Mouse (Mus musculus): ENCODE data around the gene Mier1.

The Mier1 gene

DNA sequence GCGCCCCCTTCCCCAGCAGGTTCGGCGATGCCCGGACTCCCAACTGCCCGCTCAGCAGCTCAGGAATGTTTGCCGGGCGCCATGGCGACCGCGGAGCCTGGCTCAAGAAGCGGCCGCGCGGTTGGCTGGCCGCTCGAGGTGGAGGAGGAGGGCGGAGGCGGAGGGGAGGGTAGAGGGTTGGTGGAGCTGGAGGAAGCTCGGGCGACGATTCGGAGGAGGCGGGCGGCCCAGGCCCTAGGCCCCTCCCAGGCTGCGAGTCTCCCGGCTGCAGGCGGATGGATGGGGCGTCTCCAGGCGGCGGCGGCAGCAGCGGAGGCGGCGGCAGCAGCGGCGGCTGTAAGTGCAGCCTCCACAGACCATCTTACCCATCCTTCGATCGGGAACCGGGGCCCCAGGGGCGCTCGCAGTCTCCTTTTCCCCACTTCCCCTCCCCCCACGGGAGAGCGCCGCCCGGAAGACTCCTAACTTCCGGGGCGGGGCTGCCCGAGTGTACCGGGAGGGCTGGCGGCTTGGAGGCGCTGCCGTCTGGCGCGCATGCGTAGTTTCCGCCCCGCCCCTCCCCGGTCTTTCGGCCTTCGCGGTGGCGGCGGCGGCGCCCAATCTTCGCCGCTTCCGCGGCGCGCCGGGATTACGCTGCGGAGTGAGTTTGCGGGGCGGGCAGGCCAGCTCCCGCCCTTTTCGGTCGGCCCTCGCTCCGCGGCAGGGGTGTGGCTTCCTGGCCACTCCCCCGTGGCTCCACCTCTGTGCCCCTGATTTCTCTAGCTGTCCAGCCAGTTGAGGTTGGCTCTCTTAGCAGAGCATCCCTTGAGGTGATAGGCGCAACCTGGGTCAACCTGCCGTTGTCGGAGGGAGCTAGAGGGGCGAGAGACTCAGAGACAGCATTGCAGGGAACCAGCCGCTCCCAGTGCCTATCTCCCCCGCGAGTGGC, at the start of gene Mier1, which contains the start of gene Wdr78:
Mier1 (plus strand) TSS at position 207 of the 928 bp plus-strand sequence.
Wdr78 (minus strand) TSS at position 372 of the 928 bp plus-strand sequence.
- DNase-seq (ENCODE audit: low read depth, low spot score), result peak; percentile 92

DNA sequence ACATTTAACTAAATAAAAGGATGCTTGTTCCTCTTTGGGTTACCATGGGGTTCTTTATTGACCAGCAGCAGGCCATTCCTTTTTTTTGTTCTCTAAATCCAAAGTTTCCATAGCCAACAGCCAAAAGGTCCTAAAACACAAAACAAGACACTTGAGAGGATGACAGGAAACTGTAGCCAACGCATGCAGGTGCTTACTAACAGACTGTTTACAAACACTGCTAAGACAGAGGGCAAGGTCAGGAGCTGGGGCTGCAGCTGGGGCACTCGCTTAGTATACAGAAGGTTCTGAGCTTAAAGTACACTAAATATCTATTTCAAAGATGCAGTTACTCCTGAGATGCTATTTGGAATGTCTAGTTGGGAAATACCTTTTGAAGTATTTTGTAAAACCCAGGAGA, 49.8 kb upstream of the Mier1 start:
- DNase-seq (ENCODE audit: low read depth, low spot score), result no peak

DNA sequence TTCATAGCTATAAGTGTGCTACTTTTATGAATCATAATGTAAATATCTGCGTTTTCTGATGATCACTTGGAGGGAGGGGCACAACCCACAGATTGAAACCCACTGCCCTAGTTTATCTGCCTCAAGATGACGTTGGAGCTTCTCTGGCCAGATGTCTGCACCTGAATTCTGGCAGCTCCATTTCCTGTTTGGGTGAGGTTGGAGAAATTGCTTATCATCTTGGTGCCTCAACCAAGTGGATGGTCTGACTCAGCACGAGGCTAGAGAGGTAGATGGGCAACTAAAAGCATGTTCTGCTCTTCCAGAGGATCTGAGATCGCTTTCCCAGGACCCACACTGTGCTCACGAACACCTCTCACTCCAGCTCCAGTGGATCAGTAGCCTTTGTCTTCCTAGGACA, 49.2 kb upstream of the Mier1 start:
- DNase-seq (ENCODE audit: low read depth, low spot score), result no peak

DNA sequence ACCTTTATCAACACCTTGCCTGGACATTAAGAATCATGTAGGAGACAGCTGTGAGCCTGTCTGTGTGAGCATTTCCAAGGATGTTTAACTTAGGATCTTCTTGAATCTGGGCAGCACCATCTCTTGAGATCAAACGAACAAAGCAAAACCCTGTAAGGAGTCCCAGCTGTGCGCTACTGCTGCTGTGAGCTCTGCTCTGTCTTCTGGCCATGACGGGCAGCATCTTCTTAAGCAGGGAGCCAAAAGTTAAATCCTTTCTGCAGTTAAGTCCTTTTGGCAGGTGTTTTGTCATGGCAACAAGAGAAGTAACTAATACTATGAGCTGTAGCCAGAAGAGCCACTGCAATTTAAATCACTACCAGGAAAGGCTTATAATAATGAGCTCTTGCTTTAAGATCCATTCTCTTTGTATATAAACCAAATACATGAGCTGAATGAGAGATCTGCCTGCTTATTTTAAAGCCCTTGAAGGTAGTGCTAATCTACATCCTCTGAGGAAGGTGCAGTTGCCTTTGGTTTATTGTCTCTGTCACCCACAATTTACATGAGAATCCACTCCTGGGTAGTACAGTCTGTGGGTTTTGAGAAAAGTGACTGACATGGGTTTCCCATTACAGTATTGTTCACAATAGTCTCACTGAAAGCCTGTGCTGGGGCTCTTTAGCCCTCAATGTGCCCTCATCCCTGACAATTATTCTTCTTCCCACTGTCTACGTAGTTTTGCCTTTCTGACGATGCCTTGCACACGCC, 46.1 kb upstream of the Mier1 start:
- no peak for DNase-seq (ENCODE audit: low read depth, low spot score)

DNA sequence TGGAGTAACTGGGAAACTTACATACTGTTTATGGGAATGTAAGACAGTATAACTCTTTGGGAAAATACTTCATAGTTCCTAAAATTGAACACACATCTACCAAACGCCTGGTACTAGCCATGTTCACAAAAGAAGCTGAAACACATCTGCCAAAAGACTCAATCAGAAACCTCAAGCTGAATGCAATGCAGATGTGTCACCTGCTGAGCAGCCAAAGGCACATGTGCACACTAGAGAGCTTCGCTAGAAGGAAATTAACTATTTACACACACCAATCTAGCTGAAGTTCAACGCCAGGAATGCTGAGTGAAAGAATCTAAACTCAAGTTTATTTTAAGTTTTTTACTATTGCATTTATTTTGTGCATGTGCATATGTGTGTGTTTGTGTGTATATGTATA, 43.6 kb upstream of the Mier1 start:
- DNase-seq (ENCODE audit: low read depth, low spot score), result no peak

DNA sequence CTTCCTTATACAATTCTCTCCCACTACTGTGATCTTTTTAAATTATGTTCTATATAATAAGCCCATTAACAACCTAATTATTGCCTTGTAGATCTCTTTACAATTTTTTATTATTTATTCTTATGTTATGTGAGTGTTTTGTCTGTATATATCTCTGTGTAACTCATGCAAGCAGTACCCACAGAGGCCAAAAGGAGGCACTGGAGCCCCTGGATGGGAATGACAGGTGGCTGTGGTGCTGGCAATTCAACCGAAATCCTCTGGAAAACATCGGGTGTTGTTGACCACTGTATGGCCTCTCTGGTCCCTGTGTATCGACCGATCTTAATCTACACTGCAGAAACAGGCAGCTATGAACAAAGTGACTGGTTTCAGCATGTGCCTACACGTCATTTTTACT, 29.0 kb upstream of the Mier1 start:
- no peak for DNase-seq (ENCODE audit: low read depth, low spot score)

DNA sequence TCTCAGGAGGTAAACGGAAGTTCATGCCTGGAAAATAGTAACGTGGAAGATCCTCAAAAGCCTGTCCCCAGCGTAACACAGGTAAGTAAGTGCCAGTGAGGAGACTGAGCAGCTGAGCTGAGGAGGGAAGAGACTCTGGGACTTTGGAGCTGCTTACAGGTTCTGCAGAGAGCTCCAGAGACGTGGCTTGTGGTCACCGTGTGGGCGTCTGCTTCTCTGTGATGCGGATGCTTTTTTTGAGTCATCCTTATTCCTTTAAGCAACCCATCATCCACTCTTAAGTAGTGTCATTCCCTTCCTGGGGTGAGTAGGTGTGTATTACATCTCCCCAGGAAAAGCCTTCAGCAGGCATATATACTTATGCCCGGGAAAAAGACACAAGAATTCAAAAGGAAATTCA, 18.3 kb upstream of the Mier1 start:
- no peak for DNase-seq (ENCODE audit: low read depth, low spot score)

DNA sequence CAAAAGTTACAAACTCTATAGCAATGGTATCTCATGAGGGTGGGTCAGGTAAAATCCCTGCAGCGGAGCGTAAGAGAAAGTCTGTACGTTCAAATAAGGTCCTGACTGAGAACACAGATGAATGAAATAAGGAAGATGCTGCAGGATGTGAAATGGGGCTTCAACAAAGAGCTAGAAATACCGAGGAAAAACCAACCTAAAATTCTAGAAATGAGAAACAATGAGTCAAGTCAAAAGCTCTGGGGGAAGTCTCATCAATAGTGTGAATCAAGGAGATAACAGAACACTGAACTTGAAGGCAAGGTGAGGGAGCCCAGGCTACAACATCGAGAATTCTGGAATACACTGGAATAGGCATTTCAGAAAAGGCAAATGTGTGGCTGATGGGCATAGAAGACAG, 15.7 kb upstream of the Mier1 start:
- DNase-seq (ENCODE audit: low read depth, low spot score), result no peak

DNA sequence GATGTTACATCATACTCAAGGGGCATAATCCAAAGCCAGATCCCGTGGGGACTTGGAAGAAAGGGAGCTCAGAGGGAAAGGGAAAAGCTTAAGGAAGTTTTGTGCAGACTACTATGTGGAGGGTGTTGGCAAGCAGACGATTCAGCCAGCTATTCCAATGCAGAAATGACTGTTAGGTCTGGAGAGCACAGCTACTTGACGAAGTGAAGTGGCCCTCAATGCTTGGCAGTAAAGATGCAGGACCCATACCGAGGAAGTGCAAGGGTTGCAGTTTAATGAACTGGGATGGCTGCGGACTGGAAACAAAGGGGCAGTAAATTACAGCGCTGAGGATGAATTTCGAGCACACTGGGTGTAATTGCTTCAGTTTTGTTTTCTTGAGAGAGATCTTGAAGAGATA, 1.5 kb upstream of the Mier1 start:
- no peak for DNase-seq (ENCODE audit: low read depth, low spot score)

DNA sequence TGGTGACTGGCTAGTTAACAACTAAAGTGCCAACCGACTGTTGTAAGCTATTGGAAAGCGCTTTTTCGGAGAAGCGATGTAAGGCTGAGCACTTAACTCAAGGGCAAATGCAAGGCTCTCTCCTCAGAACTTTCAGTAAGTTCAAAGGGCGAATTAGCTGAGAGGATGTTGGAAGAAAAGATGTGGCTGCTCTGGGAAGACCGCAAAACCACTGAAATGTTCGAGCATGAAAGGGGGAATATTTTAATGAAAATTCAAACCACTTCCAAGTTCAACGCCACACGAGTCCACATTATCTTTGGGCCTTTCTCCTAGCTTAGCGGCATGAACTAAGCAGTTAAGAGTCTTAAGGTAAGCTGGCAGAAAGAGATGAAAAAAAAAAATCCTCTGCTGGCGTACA, 788 bp upstream of the Mier1 start:
- DNase-seq (ENCODE audit: low read depth, low spot score), result peak; percentile 71

DNA sequence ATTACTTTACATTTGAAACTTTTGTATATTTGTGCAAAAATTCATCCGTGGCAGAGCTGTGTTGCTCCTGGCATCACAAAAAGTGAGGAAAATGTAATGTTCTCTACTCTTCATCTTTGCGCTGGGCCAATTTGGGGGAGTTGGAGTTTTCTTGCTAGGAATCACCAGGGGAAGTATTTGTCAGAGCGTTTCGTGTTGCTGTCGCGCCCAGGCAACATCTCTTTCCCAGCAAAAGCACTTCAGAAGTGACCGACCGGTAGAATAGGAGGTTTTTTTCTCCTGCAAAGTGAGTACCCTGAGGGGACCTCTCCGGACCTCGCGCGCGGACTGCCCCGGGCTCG, 4.7 kb downstream of the Mier1 start:
- no peak for DNase-seq (ENCODE audit: low read depth, low spot score)

DNA sequence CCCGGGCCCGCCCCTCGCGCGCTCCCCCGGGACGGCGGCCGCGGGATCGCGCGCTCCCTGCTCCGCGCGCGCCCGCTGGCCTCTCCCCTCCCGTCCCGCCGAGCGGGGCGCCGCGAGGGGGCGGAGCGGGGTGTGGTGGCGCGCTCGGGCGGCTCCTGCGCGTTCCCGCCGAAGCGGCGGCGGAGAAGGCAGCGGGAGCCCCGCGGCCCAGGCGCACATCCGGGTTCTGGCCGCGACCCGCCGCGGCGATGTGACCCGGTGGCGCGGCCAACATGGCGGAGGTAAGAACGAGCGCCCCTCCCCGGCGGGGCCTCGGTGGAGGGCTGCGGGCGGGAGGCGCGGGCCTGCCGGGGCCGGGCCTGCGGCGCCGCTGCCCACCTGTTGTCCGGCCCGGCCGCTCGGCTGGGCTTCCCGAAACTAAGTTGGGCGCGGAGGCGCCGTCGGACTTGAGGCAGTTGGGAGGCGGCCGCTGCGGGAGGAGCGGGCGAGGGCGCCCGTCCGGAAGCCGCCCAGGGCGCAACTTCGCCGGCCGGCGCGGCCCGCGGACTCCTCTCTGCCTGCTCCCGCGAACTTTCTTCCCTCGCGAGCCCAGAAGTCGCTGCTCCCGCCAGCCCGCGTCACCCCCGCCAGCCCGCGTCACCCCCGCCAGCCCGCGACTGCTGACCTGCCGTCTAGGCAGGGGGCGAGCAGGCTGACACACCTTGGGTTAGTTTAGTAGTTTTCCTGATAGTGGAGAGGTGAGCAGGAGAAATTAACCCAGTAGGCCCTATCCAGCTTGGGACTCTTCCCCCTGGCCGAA, 5.2 kb downstream of the Mier1 start:
- peak; percentile 69 for DNase-seq (ENCODE audit: low read depth, low spot score)

DNA sequence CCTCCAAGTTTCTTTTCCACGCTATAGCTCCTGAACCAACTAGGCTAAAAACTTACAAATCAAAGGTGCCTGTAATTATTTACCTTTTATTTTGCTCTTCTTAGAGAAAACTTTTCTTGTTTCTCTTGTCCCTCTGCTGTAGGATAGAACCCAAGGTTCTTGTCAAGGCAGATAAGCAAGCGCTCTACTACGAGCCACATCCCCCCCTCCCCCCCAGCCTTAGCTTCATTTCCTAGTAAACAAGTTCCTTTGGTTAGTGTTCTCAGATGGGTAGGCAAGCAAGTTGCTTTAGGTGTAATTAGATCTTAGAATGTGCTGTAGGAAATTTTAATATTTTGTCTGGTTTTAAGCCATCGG, 5.8 kb downstream of the Mier1 start:
- DNase-seq (ENCODE audit: low read depth, low spot score), result no peak

DNA sequence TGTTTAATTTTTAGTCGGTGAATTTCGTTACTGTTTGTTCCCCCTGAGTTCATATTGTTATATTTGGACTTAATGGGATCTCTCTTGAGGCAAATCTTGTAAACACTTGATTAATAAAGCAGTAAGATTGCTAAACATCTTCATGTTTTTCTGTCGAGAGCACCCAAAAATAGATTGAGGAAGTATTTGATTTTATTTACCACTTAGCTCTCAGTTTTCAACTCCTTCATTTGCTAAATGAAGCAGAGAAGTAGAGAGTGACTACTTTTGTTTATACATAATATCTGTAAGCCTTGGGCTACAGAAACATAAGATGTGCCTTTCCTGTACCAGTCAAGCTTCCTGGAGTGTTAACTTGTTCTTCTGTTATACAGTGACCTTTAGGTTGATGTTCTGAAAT, 6.2 kb downstream of the Mier1 start:
- no peak for DNase-seq (ENCODE audit: low read depth, low spot score)

DNA sequence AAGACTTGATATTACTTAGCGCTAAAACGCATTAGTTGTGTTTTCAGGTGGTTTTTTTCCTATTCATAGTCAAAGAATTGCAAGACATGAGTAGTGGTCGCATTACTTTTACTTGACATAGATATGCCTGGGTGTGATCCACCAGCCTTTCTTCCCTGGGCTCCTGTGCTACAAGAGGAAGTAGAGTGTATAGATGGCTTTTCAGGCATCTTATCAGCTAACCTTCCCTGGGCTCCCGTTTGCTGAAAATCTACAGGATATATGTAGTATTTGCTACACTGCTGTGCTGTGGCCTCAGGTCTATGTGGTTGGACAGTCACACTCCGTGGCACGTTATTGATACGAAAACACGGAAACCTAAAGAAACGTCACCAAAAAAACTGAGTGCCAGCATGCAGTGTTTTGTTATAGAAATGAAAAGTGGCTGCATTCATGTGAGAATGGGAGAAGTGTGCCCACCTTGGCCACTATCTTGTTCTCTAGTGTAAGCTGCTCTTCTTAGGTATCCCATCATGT, 6.7 kb downstream of the Mier1 start:
- no peak for DNase-seq (ENCODE audit: low read depth, low spot score)

DNA sequence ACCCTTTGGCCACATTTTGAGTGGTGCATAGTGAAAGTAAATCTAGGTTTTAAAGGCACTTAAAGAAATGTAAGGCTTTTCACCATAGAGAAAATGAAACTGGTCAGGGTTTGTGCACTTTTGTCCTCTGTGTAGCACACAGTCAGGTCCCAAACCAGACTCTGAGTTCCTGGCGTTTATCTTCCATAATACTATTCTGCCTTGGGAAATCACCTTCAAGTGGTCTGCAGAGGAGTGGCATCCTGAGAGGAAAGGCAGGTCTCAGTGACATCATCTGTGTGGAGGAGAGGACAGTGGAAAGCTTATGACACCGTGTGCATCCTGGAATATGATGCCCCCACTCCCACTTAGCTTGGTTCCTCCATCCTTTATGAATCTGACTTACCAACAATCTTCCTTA, 8.9 kb downstream of the Mier1 start:
- DNase-seq (ENCODE audit: low read depth, low spot score), result no peak

DNA sequence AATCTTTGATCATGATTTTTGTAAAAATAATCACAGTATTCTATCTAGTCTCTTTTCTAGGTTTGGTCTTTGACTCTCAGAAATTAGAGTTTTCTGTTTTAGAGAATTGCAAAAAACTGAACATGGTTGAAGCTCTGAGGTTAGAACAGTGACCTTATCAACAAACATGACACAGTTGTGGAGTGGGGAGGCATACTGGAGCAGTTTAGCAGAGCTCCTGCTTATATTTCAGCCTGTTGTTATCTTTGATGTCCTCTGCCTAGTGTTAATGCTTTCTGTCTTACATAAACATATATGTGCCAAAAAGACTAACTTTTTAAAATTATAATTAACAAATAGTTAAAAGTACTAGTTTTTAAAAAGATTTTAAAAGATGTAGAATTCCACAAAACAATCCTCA, 9.4 kb downstream of the Mier1 start:
- DNase-seq (ENCODE audit: low read depth, low spot score), result no peak

DNA sequence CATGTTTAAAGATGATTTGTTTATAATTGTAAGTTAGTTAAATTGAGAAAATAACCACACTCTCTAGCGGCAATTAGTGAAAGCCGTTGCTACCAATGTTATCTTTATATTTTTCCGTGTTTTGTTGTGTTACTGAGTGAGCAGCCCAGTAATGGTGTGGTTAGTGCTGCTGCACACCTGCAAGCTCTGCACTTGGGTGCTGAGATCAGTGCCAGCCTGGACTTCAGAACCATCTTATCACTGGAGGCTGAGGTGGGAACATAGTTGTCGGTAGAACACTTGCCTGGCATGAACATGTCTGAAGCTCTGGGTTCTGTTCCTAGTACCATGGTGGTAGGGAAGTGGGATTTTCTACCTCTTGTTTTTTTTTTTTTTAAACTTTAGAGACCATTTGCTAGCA, 12.3 kb downstream of the Mier1 start:
- DNase-seq (ENCODE audit: low read depth, low spot score), result no peak

DNA sequence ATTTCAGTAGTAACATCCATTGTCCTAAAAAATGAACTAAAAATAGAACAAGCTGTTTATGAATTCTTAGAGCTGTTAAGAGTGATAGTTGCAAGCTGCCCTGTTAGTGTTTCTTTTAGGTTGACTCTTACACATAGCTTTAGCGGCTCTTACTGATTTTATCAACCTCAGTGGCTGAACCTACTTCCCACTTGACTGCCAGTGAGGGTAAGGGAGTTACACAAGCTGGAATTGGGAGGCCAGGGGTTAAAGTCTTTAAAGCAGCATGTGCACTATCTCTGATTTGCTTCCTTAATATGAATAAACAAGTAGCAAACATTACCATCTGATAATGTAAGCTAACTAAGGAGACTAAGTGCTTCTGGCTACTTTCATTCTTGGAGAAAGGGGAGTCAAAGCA, 22.8 kb downstream of the Mier1 start:
- DNase-seq (ENCODE audit: low read depth, low spot score), result no peak

DNA sequence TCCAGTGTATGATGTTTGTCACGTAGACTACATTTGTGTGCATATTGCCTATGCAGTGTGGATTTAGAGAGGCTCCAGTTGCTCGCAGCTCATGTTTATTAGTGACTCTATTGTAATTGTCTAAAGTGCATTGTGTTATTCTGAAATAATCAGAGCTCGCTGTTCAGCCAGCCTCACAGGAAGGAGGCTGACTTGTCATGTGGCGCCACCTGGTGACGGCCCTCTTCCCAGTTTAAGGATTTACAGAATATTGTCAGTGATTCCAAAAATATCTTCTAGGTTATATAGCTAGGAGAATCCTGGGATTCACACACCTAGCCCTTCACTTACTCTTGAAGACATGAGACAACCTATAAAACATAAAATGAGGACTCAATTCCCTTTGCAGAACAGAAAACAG, 32.1 kb downstream of the Mier1 start:
- peak; percentile 50 for DNase-seq (ENCODE audit: low read depth, low spot score)

DNA sequence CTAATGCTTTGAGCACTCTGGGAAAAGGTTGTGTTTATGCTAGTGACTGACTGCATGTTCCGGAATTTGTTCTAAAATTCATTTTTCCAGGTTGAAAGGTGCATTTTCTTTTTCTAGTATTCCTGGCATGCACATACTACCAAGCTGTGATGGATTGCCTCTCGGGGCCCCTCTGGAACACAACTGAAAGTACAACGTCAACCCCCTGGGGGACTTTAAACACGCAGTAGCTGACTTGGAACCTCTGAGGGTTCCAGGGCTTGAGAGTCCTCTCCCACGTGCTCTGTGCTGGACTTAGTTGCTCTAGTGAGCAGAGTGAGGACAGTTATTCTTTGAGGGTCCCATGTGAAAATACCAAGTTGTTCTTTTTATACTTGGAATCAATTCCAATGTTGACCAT, 37.8 kb downstream of the Mier1 start:
- no peak for DNase-seq (ENCODE audit: low read depth, low spot score)

DNA sequence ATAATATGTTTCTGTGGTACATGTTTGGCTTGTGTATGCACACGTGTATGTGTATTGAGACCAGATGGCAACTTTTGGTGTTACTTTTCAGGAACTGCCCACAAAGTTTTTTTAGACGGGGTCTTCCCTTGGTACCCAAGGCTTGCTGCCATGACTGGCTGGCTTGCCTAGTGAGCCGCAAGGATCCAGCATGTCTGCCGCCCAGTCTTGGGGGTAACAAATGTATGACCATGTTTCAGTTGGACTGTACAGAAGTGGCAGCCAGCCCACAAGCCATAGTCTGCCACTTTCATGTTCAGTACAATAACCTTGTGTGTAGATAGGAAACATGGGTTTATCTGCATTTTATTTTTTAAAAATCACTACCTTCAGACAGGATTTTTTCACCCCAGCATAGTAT, 44.6 kb downstream of the Mier1 start:
- DNase-seq (ENCODE audit: low read depth, low spot score), result no peak

All from retina, adult 2 months (tissue).